Mouse (Mus musculus): ENCODE data around the gene Myh14. TPM values are rescaled to one million over a fixed set of nuclear protein-coding genes. Genes with fewer than 3 reads are reported as not detected.

Gene Myh14
- total RNA-seq, 2 experiments from 2014 or later, result 30.4 TPM

DNA sequence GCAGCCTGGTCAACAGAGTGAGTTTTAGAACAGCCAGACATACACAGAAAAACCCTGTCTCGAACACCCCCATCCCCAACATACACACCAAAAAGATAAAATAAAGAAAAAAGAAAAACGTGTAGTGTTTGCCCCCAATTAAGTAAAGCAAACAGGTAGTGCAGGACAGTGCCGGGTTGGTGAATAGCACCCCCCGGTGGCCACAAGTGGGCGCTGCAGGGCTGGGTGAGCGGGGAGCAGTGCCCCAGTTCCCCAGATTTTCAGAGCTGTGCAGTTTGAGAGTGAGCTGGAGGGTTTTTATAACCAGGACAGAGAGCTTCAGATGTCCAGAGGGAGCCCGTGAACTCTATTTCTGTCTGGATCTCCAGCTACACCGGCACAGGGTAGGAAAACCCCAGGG is 28.8 kb downstream of the Myh14 start:
- no peak overlapping the region for H3K27ac ChIP-seq

DNA sequence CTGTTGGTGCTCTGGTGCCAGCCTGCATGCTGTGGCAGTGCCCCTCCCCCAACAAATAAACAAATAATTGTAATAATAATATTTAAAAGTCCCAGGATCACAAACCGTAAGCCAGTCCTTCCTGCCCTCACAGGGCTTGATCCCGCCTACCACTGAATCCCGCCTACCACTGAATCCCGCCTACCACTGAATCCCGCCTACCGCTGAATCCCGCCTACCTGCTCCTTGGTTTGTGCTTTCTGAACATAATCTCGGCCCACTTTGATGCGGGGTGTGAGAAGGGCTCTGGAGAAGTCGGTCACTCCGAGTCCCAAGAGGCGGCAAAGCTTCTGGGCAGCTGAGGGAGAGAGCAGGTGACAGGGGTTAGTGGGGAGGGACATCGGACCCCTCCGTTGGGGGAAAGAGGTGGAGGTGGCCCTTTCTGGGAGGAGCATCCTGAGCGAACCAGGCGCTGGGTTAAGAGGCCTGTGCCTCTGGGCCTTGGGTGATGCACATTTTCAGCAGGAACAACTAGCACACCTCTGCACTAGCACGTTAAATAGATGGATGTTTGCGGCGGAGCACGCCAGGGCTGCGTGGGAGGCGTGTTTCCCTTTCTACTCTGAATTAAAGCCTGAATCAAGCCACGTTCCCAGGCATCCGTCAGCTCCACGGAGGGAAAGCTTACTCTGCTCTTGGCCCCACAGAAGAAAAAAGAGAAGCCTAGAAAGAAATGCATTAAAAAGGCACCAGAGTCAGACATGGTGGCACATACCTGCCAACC is 29.6 kb downstream of the Myh14 start:
- DNase-seq (ENCODE audit: low spot score in 2 of 2), result peak in 1 of 2 experiments; percentile 43
- Histone ChIP-seq H3K27ac (no peak overlapping the region), H3K4me3 (peak overlapping the region; percentile 13; the same call in 1 of the 2 replicates)
- TF ChIP-seq CTCF (conservative IDR thresholded peaks at IDR 0.05), result no peak

More for the DNA sequence above, 28.8 kb downstream of the Myh14 start:
- H3K4me3 ChIP-seq, result no peak overlapping the region
- peak in 1 of 2 experiments; percentile 82 for DNase-seq (ENCODE audit: low spot score in 2 of 2)
- TF ChIP-seq CTCF (conservative IDR thresholded peaks at IDR 0.05), result peak; percentile 84

DNA sequence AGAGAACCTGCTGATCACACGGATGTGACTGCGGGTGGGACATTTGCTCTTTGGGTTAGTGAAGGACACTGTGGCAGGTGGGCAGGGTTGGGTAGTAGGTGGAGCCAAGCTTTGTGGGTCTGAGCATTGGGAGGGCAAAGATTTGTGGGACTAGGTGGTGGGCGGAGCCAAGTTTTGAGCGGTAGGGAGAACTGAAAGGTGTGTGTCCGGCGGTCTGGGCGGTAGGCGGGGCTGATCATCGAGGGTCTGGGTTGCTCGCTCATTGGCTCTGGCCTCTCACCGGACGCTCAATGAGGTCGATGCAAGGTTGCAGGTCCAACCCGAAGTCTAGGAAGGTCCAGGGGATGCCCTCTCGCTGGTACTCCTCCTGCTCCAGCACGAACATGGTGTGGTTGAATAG is 32.0 kb downstream of the Myh14 start:
- no peak overlapping the region for H3K27ac ChIP-seq
- no peak for TF ChIP-seq CTCF (conservative IDR thresholded peaks at IDR 0.05)
- H3K4me3 ChIP-seq, result no peak overlapping the region
- no peak for DNase-seq (ENCODE audit: low spot score in 2 of 2)

DNA sequence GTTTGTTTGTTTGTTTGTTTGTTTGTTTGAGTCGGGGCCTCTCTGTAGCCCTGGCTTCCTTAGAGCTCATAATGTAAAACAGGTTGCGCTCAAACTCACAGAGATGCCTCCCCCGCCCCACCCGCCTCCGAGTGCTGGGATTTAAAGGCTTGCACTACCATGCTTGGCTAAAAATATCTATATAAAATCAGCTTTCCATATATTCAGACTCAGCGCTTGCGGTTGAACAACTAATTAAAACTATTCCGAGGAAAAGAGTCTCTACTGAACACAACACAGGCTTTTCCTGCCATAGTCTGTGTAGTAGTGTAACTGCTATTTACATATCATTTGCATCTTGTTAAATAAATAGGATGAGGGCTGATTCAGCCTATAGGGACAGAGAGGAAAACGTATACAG is 34.0 kb downstream of the Myh14 start:
- H3K4me3 ChIP-seq, result no peak overlapping the region
- DNase-seq (ENCODE audit: low spot score in 2 of 2), result no peak
- no peak for TF ChIP-seq CTCF (conservative IDR thresholded peaks at IDR 0.05)
- H3K27ac ChIP-seq, result no peak overlapping the region

DNA sequence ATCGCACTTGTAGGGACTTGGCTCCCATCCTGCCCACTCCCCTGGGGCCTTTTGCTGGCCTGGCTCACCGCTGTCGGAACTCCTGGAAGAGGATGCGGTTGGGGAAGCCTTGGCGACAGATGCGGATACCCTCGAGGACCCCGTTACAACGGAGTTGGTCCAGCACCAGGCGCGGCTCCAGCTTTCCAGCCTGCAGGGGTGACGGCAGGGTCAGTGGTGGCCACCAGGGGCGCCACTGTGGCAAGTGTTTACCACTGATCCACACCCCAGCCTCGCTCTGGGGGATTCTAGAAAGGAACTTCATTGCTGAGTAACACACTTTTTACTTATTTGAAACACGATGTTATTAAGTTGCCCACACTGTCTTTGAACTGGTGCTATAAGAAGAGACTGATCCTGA is 37.2 kb downstream of the Myh14 start:
- peak; percentile 72 for TF ChIP-seq CTCF (conservative IDR thresholded peaks at IDR 0.05)
- H3K4me3 ChIP-seq, result no peak overlapping the region
- DNase-seq (ENCODE audit: low spot score in 2 of 2), result no peak
- H3K27ac ChIP-seq, result no peak overlapping the region

DNA sequence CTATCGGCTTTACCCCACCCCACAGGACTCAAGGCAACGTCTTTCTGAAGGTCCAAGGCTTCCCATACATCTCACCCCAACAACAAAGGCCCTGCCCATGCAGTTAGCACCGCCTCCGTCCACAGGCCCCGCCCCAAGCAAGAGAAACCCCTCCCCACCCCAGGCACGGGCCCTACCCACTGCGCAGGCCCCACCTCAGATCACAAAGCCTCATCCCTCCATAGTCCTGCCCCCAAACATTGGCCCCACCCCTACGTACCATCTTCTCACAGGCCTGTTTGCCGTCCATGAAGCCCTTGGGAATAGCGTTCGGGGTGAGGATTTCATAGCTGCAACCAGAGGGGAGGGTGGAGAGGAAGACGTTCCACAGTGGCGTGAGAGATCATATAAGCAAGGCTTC is 38.0 kb downstream of the Myh14 start:
- Histone ChIP-seq H3K4me3 (no peak overlapping the region), H3K27ac (no peak overlapping the region)
- TF ChIP-seq CTCF (conservative IDR thresholded peaks at IDR 0.05), result no peak
- no peak for DNase-seq (ENCODE audit: low spot score in 2 of 2)

DNA sequence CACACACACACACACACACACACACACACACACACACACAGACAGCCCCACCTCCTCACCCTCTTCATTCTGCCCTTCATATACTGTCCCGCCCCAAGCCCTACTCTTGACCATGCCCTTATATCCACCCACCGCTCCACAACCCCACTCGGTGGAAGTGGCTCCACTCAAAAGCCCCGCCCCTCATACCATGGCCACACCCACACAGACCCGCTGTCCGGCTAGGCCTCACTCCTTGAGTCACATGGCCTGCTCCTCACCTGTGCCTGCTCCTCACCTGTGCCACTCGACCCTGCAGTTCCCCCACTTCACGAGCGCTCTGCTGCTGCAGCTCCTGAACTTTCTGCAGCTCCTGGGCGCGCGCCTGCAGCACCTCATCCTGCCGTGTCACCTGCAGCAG is 40.2 kb downstream of the Myh14 start:
- DNase-seq (ENCODE audit: low spot score in 2 of 2), result no peak
- TF ChIP-seq CTCF (conservative IDR thresholded peaks at IDR 0.05), result no peak
- H3K4me3 ChIP-seq, result no peak overlapping the region
- H3K27ac ChIP-seq, result no peak overlapping the region

DNA sequence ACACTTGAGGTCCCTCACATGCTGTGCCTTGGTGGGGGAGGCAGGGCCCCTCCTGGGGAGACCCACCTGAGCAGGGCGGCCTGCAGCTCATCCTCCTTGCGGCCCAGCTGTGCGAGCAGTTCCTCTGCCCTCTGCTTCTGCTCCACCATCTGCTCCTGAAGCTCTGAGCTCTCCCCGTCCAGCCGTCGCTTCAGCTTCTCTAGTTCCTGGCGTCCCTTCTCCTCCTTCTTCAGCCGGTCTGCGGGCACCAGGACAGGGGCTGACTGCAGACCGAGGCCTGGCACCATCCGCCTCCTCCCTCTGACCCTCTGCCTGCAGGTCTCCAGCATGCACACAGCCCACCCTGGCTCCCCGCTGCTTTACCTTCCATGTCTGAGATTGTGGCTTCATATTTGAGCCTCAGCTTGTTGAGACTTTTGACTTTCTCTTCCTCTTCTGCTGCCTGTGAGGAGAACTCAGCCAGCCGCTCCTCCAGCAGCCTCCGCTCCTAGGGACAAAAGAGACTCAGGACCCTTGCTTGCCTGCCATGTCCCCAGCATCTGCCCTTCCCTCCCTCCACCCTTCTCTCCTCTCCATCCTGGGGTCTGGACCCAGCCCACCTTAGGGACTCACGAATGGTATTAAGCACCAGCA is 42.1 kb downstream of the Myh14 start:
- DNase-seq (ENCODE audit: low spot score in 2 of 2), result no peak
- Histone ChIP-seq H3K27ac (no peak overlapping the region), H3K4me3 (no peak overlapping the region)
- TF ChIP-seq CTCF (conservative IDR thresholded peaks at IDR 0.05), result no peak

DNA sequence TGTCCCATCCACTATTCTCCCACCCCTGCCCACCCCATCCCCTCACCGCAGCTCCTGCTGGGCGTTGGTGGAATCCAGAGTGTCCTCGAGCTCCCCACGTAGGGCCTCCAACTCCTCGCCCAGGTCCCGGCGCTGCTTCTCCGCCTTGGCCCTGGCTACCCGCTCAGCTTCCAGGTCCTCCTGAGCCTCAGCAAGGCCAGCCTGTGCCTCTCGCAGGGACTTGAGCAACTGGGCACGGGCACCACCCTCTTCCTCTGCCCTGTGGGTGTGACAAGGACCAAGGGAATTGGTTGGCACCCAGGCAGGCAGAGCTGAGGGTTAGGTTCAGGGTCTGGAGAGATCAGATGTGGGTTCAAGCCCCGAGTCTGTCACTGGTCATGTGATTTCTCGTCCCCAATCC is 43.7 kb downstream of the Myh14 start:
- no peak for DNase-seq (ENCODE audit: low spot score in 2 of 2)
- TF ChIP-seq CTCF (conservative IDR thresholded peaks at IDR 0.05), result no peak
- no peak overlapping the region for H3K27ac ChIP-seq

DNA sequence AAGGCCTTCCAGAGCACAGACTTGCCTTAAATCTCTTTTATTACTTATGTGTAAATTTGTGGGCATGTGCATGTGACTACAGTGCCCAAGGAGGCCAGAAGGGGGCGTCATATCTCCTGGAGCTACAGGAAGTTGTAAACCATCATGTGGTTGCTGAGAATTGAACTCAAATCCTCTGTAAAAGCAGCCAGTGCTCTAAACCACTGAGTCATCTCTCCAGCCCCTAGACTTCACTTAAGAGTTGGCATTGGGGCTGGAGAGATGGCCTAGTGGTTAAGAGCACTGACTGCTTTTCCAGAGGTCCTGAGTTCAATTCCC is 44.6 kb downstream of the Myh14 start:
- Histone ChIP-seq H3K4me3 (no peak overlapping the region), H3K27ac (no peak overlapping the region)
- no peak for DNase-seq (ENCODE audit: low spot score in 2 of 2)
- peak; percentile 32 for TF ChIP-seq CTCF (conservative IDR thresholded peaks at IDR 0.05)

More for the DNA sequence above, 43.7 kb downstream of the Myh14 start:
- H3K4me3 ChIP-seq, result no peak overlapping the region

DNA sequence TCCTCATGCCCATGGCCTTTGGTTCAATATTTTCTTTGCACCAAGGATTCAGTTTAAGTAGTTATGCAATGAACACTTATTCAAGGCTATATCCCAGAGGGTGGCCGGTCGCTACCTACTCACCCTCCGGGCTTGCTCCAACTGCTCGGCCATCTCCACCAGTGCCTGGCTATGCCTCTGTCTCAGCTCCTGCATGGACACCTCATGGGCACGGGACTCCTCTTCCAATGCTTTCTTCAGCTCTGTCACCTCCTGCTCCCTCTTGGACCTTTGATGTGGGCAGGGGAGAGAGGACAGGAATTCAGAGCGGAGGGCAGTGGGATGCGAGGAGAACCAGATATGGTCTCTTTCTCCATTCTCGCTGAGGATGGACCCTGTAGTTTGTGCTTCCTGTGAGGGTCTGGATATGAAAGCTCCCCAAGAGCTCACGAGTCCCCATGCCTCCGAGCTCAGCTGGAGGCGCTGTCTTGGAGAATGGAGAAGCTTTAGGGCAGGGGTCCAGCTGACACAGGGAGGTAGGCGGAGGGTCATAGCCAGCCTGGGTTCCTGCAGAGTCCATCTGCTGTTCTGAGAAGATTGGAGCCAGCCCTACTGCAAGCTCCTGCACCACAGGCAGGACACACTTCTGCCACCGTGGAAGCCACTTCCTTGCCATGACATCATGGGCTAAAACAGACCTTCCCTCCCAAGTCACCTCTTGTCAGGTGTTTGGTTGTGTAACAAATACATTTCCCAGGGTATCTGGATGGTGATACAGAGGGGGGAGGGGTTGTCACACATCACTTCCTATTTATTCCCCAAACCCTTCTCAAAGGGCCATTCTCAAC is 45.2 kb downstream of the Myh14 start:
- no peak for DNase-seq (ENCODE audit: low spot score in 2 of 2)
- Histone ChIP-seq H3K4me3 (no peak overlapping the region), H3K27ac (no peak overlapping the region)
- TF ChIP-seq CTCF (conservative IDR thresholded peaks at IDR 0.05), result no peak

DNA sequence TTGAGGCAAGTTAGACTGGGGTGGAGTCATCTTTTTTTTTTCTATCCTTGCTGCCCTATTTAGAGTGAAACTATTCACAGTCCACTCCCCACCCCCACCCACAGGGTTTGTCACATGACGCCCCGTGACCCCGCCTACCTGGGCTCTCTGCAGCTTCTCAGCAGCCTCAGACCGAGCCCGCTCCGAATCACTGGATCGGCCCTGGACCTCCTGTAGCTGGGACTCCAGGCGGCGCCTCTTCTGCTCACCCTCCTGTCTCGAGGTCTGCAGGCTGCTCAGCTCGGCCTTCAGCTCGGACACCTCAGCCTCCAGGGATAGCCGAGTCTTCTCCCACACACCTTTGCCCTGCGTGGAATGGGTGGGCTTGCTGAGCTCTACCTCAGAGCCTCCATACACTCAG is 45.8 kb downstream of the Myh14 start:
- H3K4me3 ChIP-seq, result no peak overlapping the region
- no peak for TF ChIP-seq CTCF (conservative IDR thresholded peaks at IDR 0.05)
- DNase-seq (ENCODE audit: low spot score in 2 of 2), result no peak
- no peak overlapping the region for H3K27ac ChIP-seq

DNA sequence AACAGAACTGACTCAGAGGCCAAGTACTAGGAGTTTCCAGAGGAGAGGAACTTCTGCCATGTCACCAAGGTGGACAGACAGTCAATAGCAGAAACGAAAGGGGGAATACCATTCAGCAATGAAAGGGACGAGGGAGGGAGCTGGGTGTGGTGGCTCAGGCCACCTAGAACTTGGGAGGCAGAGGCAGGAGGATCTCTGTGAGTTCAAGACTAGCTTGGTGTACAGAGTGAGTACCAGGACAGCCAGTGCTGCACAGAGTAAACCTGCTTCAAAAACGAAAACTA is 46.2 kb downstream of the Myh14 start:
- no peak for DNase-seq (ENCODE audit: low spot score in 2 of 2)
- H3K27ac ChIP-seq, result no peak overlapping the region
- no peak overlapping the region for H3K4me3 ChIP-seq
- no peak for TF ChIP-seq CTCF (conservative IDR thresholded peaks at IDR 0.05)

All from layer of hippocampus, adult 2 months (tissue).